Mouse (Mus musculus) cerebellum, adult 2 months (tissue): Measurements from ENCODE around the gene Tfdp2.

Source experiments
- CTCF ChIP-seq: fragments of 200-500 bp; IDR thresholded peaks from 2 replicates; pipeline ENCODE4 v1.5.1; 2011; ENCODE audit warnings: low read depth, mild to moderate bottlenecking, control low read depth, low read length, moderate library complexity, borderline replicate concordance; ENCODE audit not compliant: insufficient read depth
- POLR2A ChIP-seq: fragments of 200-500 bp; IDR thresholded peaks from 2 replicates; pipeline ENCODE4 v1.6.1; 2011; ENCODE audit warnings: low read length, control low read depth, borderline replicate concordance; ENCODE audit not compliant: insufficient read depth

DNA sequence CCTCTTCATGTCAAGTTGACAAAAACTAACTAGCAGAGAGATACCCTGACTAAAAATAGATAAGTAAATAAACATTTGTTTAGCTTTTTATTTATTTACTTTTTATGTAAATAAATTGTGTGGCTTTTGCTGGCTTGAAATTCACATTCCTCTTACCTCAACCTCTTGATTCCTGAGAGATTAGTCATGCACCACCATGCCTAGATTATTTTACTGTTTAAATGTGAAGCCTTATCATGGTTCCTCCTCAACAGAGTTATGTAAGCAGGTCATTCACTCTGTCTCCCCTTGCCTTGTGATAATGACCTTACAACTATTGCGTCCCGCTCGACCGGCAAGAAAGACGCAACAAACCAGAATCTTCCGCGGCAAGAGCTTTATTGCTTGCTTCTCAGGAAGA, 32.6 kb upstream of the Tfdp2 start:
- TF ChIP-seq POLR2A: no peak
- TF ChIP-seq CTCF: no peak
